Mouse (Mus musculus) erythroblast, embryonic 14.5 days (primary cell): Measurements from ENCODE around the gene Ptcd2. TPM values are rescaled to one million over a fixed set of nuclear protein-coding genes. Genes with fewer than 3 reads are reported as not detected.

Experiments
- H3K27me3 ChIP-seq: 2 replicates; pipeline ENCODE4 v1.6.1; 2012; ENCODE audit warnings: inconsistent platforms; ENCODE audit not compliant: control insufficient read depth
- H3K36me3 ChIP-seq: 2 replicates; pipeline ENCODE4 v1.6.1; 2012; ENCODE audit warnings: mild to moderate bottlenecking, inconsistent platforms; ENCODE audit not compliant: control insufficient read depth
- H3K4me1 ChIP-seq: 2 replicates; pipeline ENCODE4 v1.6.1; 2012; ENCODE audit warnings: inconsistent platforms; ENCODE audit not compliant: control insufficient read depth
- H3K4me3 ChIP-seq: replicated peaks from 2 replicates; pipeline ENCODE3; 2012; ENCODE audit warnings: moderate library complexity, mild to moderate bottlenecking, inconsistent platforms
- H3K9me3 ChIP-seq: 2 replicates; pipeline ENCODE4 v1.6.1; 2012; ENCODE audit warnings: low read length, inconsistent platforms, mixed read lengths; ENCODE audit not compliant: control insufficient read depth
- GATA1 ChIP-seq: IDR thresholded peaks from 2 replicates; pipeline ENCODE4 v1.6.1; 2012; ENCODE audit warnings: low read length, inconsistent platforms, mixed read lengths
- TAL1 ChIP-seq: IDR thresholded peaks from 3 replicates; pipeline ENCODE4 v1.6.1; 2012; ENCODE audit warnings: low read length, inconsistent platforms, mixed read lengths
- polyA plus RNA-seq: library from polyadenylated mRNA; stranded (reverse); fragments of >175 nt; gene quantifications from 2 replicates; pipeline ENCODE4 v1.2.3, GENCODE M21; 2012

Ptcd2 gene
- polyA plus RNA-seq, 1 experiment, result 0.82 TPM

- H3K4me1 ChIP-seq, result no peaks in the 10 kb centered on the region
- H3K9me3 ChIP-seq, result no peaks in the 10 kb centered on the region
- H3K27me3 ChIP-seq, result no peaks in the 10 kb centered on the region
- peaks cover 23% of the 10 kb centered on the region for H3K36me3 ChIP-seq
- TF ChIP-seq GATA1 (no peak), TAL1 (no peak)
- H3K4me3 ChIP-seq, result no peak overlapping the region
These were observed 28.1 kb downstream of the Ptcd2 start for GRCm38 (mm10) chr13:99316366-99316765.

GRCm38 (mm10) chr13:99314657-99315181 lies 29.8 kb downstream of the Ptcd2 start:
- TF ChIP-seq GATA1 (no peak), TAL1 (no peak)
- Histone ChIP-seq H3K36me3 (peaks cover 7% of the 10 kb centered on the region), H3K4me1 (no peaks in the 10 kb centered on the region), H3K4me3 (no peak overlapping the region), H3K9me3 (no peaks in the 10 kb centered on the region), H3K27me3 (no peaks in the 10 kb centered on the region)

GRCm38 (mm10) chr13:99314098-99314497 lies 30.4 kb downstream of the Ptcd2 start:
- Histone ChIP-seq H3K4me1 (no peaks in the 10 kb centered on the region), H3K36me3 (peaks cover under 1% of the 10 kb centered on the region), H3K9me3 (no peaks in the 10 kb centered on the region), H3K27me3 (no peaks in the 10 kb centered on the region), H3K4me3 (no peak overlapping the region)
- TF ChIP-seq GATA1 (no peak), TAL1 (no peak)

GRCm38 (mm10) chr13:99308393-99308792 lies 36.1 kb downstream of the Ptcd2 start:
- Histone ChIP-seq H3K36me3 (no peaks in the 10 kb centered on the region), H3K9me3 (no peaks in the 10 kb centered on the region), H3K4me3 (no peak overlapping the region), H3K4me1 (no peaks in the 10 kb centered on the region), H3K27me3 (no peaks in the 10 kb centered on the region)
- no peak for TF ChIP-seq TAL1
- TF ChIP-seq GATA1, result no peak

- H3K9me3 ChIP-seq, result no peaks in the 10 kb centered on the region
- no peaks in the 10 kb centered on the region for H3K4me1 ChIP-seq
- no peaks in the 10 kb centered on the region for H3K27me3 ChIP-seq
- no peak for TF ChIP-seq GATA1
- no peak for TF ChIP-seq TAL1
- no peak overlapping the region for H3K4me3 ChIP-seq
- no peaks in the 10 kb centered on the region for H3K36me3 ChIP-seq
These were observed 36.6 kb downstream of the Ptcd2 start for GRCm38 (mm10) chr13:99307930-99308359.

GRCm38 (mm10) chr13:99306164-99306563 lies 38.3 kb downstream of the Ptcd2 start:
- H3K9me3 ChIP-seq, result no peaks in the 10 kb centered on the region
- H3K4me1 ChIP-seq, result no peaks in the 10 kb centered on the region
- no peak for TF ChIP-seq TAL1
- TF ChIP-seq GATA1, result no peak
- H3K36me3 ChIP-seq, result no peaks in the 10 kb centered on the region
- no peak overlapping the region for H3K4me3 ChIP-seq
- no peaks in the 10 kb centered on the region for H3K27me3 ChIP-seq

DNA sequence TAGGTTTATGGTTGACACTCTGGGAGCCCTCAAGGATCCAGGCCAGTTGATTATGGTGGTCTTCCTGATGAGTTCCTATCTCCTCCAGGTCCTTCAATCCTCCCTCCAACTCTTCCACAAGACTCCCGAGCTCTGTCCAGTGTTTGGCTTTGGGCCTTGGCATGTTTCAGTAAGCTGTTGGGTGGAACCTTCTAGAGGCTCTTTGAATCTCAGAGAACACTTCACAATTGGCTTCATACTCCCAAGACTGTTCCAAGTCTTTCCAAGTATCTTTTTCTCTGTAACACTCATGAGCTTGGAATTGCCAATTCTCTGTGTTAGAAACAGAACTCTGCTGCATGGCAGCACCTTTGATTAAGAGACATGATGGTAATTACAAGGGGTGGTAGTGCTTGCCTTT lies 39.3 kb downstream of the Ptcd2 start:
- Histone ChIP-seq H3K9me3 (no peaks in the 10 kb centered on the region), H3K36me3 (no peaks in the 10 kb centered on the region), H3K27me3 (no peaks in the 10 kb centered on the region), H3K4me1 (no peaks in the 10 kb centered on the region), H3K4me3 (no peak overlapping the region)
- TF ChIP-seq GATA1, result no peak
- TF ChIP-seq TAL1, result no peak

DNA sequence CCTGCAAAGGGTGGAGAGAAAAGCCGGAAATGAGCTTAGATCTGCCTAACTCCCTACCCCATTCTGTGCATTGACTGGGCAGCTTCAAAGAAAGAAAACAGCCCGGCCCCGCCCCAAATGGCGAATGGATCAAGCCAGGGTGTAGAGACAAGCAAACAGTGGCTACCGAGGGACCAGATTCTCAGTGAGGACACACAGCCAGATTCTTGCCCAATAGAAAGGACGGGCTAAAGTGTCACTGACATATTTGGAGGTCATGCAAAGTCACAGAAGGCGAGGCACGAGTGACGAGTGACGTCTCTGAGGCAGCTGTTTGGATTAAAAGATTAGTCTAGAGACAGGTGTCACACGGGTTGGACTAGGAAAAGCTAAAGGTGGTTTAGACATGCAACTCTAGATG lies 40.1 kb downstream of the Ptcd2 start:
- Histone ChIP-seq H3K4me1 (no peaks in the 10 kb centered on the region), H3K4me3 (no peak overlapping the region), H3K36me3 (no peaks in the 10 kb centered on the region), H3K9me3 (no peaks in the 10 kb centered on the region), H3K27me3 (no peaks in the 10 kb centered on the region)
- TF ChIP-seq TAL1 (no peak), GATA1 (no peak)

GRCm38 (mm10) chr13:99303846-99304245 lies 40.7 kb downstream of the Ptcd2 start:
- H3K4me3 ChIP-seq, result no peak overlapping the region

DNA sequence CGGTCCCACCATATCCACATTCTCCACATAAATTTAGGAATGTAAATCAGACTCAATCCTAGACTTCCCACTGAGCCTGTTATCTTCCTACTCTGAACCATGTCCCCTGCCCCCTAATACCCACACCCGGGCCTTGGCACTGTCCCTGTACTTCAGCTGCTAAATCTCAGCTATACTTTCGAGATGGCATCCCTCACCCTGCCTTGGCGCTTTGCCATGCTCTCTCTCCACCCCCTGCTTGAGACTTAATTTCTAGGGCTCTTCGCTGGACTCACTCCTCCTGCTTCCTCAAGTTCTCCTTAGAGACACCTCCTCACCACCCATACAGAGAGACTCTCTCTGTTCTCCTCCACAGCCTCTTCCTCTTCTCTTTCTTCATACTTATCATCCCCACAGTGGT lies 44.6 kb downstream of the Ptcd2 start:
- H3K4me3 ChIP-seq, result no peak overlapping the region
- no peaks in the 10 kb centered on the region for H3K4me1 ChIP-seq
- H3K9me3 ChIP-seq, result no peaks in the 10 kb centered on the region
- no peaks in the 10 kb centered on the region for H3K27me3 ChIP-seq
- TF ChIP-seq TAL1 (no peak), GATA1 (no peak)
- no peaks in the 10 kb centered on the region for H3K36me3 ChIP-seq

More at GRCm38 (mm10) chr13:99303846-99304245, 40.7 kb downstream of the Ptcd2 start:
- H3K9me3 ChIP-seq, result no peaks in the 10 kb centered on the region
- H3K27me3 ChIP-seq, result no peaks in the 10 kb centered on the region
- TF ChIP-seq GATA1 (no peak), TAL1 (no peak)
- H3K36me3 ChIP-seq, result no peaks in the 10 kb centered on the region
- no peaks in the 10 kb centered on the region for H3K4me1 ChIP-seq
